Mouse (Mus musculus) liver, embryonic 14.5 days (tissue): ENCODE measurements around the gene Cenpb. TPM values are rescaled to one million over a fixed set of nuclear protein-coding genes. Genes with fewer than 3 reads are reported as not detected.
A peak's percentile ranks its signal among the peaks of the same experiment; 100 is the strongest.

ENCODE experiments used
- ATAC-seq: fragments of 200-750 bp; cut with Nextera tagmentation; 2 replicates; pipeline ENCODE4 v1.8.0; 2017; ENCODE audit warnings: moderate number of reproducible peaks, mild to moderate bottlenecking, moderate library complexity; ENCODE audit not compliant: insufficient read depth
- DNase-seq, 3 experiments: peaks; one replicate each; pipeline ENCODE4 v3.0.0-alpha.2; 2012 to 2013; ENCODE audit warnings: low read depth in 3 of 3, low spot score in 3 of 3
- H3K27ac ChIP-seq: fragments of 300-500 bp; sonication (generic); 2 replicates; pipeline ENCODE4 v1.5.1; 2014; ENCODE audit warnings: moderate library complexity, mild to moderate bottlenecking, control low read depth, inconsistent platforms
- H3K27me3 ChIP-seq: fragments of 300-500 bp; sonication (generic); 2 replicates; pipeline ENCODE4 v1.6.1; 2014; ENCODE audit warnings: mild to moderate bottlenecking, low read length, moderate library complexity; ENCODE audit not compliant: control insufficient read depth, insufficient read depth
- H3K36me3 ChIP-seq: fragments of 300-500 bp; sonication (generic); replicated peaks from 2 replicates; pipeline ENCODE4 v1.6.1; 2014; ENCODE audit warnings: low read depth; ENCODE audit not compliant: control insufficient read depth, insufficient read depth
- H3K4me1 ChIP-seq, 2 experiments: fragments of 200-500 bp in 1 of 2; fragments of 300-500 bp in 1 of 2; sonication (generic) in 1 of 2; replicated peaks; 2 replicates each; pipeline ENCODE4 v1.6.1; 2012 to 2014; ENCODE audit warnings: antibody characterized with exemption in 1 of 2, inconsistent platforms in 1 of 2, low read length in 1 of 2; ENCODE audit not compliant: control insufficient read depth in 2 of 2, insufficient read depth in 2 of 2
- H3K4me2 ChIP-seq: fragments of 300-500 bp; sonication (generic); 2 replicates; pipeline ENCODE4 v1.6.1; 2014; ENCODE audit warnings: low read depth, mild to moderate bottlenecking, control low read depth, moderate library complexity
- H3K4me3 ChIP-seq, 2 experiments: fragments of 200-500 bp in 1 of 2; fragments of 300-500 bp in 1 of 2; sonication (generic) in 1 of 2; 2 replicates each; pipeline ENCODE4 v1.5.1; 2012 to 2014; ENCODE audit warnings: low read depth in 2 of 2, low read length in 2 of 2, mild to moderate bottlenecking in 2 of 2, control low read depth in 1 of 2, inconsistent platforms in 1 of 2, moderate library complexity in 1 of 2; ENCODE audit not compliant: insufficient read depth in 1 of 2
- H3K9ac ChIP-seq: fragments of 300-500 bp; sonication (generic); replicated peaks from 2 replicates; pipeline ENCODE4 v1.6.1; 2014; ENCODE audit warnings: mild to moderate bottlenecking, control low read depth, moderate library complexity
- H3K9me3 ChIP-seq: fragments of 300-500 bp; sonication (generic); 2 replicates; pipeline ENCODE4 v1.6.1; 2016; ENCODE audit warnings: low read length, mixed read lengths; ENCODE audit not compliant: control insufficient read depth
- CTCF ChIP-seq: IDR thresholded peaks from 2 replicates; pipeline ENCODE4 v1.5.1; 2016; ENCODE audit warnings: antibody characterized with exemption, low read depth, control low read depth
- EP300 ChIP-seq: IDR thresholded peaks from 2 replicates; pipeline ENCODE4 v1.6.1; 2016; ENCODE audit warnings: antibody characterized with exemption, low read depth
- WGBS: fragments of 180-500 bp; shearing (Covaris S2); extraction: QIAGEN DNeasy Blood & Tissue Kit; methylation state at CpG from one replicate; pipeline ENCODE4 v1.1.7; 2014; ENCODE audit not compliant: insufficient replicate concordance; 5-methylcytosine and 5-hydroxymethylcytosine counted together
- polyA plus RNA-seq, 2 experiments: library from polyadenylated mRNA; depleted of rRNA in 1 of 2; stranded (reverse) in 1 of 2; unstranded in 1 of 2; fragments of >200 nt; fragmentation: Nextera tagmentation in 1 of 2; extraction: Ambion mirVana in 1 of 2; gene quantifications; 2 replicates each; pipeline versions ENCODE4 v1.2.1 to v1.2.3; 2012 to 2014

Cenpb gene
- polyA plus RNA-seq, 2 experiments = 2.7 to 12.4 TPM

DNA sequence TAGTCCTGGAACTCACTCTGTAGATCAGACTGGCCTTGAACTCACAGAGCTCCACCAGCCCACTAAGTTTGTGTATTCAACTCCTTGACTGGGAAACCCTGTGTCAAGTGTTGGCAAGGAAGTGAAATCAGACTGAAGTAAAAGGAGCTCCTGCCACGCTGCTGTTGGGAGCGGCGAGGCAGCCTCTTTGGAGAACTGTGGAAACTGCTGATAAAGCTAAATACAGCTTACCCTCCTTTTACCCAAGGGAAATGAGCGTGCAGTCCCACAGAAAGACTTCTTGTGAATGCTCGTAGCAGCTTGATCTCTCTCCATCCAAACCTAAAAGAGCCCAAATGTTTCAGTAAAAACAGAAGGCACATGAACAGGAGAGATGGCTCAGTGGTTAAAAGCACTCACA is 42.7 kb upstream of the Cenpb start:
- Histone ChIP-seq H3K36me3 (no peaks in the 10 kb centered on the region), H3K4me2 (peak overlapping the region; percentile 49), H3K27ac (peak overlapping the region; percentile 91), H3K27me3 (no peaks in the 10 kb centered on the region), H3K4me1 (peaks cover 39 to 49% of the 10 kb centered on the region in 2 experiments), H3K4me3 (no peak overlapping the region), H3K9ac (peak overlapping the region; percentile 63), H3K9me3 (no peaks in the 10 kb centered on the region)
- DNase-seq (no peak), ATAC-seq (peak; percentile 39)
- TF ChIP-seq EP300 = no peak
- TF ChIP-seq CTCF = no peak; the same call in 1 of the 2 replicates
- WGBS = 10% methylated on average over 5 of the region's 5 CpGs

DNA sequence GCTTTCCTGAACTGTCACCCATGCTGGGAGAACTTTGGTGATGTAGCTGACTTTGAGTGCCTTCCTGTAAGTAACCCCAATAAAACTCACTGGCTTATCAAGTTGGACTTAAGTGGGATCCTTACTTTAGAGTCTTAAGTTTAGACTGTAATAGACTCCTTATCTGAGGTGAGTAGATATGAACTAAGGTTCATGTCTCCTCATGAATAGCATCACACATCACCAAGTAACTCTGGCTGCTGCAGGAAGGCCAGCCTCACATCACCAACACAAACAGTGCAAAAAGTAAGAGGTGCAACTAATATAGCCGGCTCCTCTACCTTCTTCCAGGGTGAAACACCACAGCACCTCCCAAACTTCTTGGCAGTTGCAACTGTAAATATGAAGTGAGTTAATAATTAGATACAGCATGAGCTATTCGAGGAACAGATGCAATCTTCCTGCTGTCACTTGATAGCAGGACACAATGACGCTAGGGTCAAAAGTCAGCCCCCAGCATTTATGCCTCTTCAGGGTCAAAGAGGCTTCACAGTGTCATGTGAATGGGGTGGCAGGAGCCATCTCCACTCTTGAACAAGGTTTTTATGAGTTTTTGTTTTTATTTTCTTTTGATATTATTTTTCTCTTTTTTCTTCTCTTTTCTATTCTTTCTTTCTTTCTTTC is 42.1 kb upstream of the Cenpb start:
- Histone ChIP-seq H3K27me3 (no peaks in the 10 kb centered on the region), H3K4me2 (peak overlapping the region; percentile 49), H3K36me3 (no peaks in the 10 kb centered on the region), H3K27ac (peak overlapping the region; percentile 91), H3K9ac (peak overlapping the region; percentile 25), H3K4me1 (peaks cover 39 to 49% of the 10 kb centered on the region in 2 experiments), H3K9me3 (no peaks in the 10 kb centered on the region), H3K4me3 (no peak overlapping the region)
- WGBS = 24% methylated on average over 3 of the region's 3 CpGs
- ATAC-seq (no peak), DNase-seq (no peak)
- no peak for TF ChIP-seq CTCF
- TF ChIP-seq EP300 = no peak

- 47% methylated on average over 4 of the region's 4 CpGs for WGBS
- no peak overlapping the region for H3K9ac ChIP-seq
- ATAC-seq (no peak), DNase-seq (no peak)
- no peak overlapping the region for H3K4me3 ChIP-seq
- TF ChIP-seq CTCF = no peak
- TF ChIP-seq EP300 = no peak
- no peak overlapping the region for H3K4me2 ChIP-seq
- H3K27me3 ChIP-seq = no peaks in the 10 kb centered on the region
- H3K9me3 ChIP-seq = no peaks in the 10 kb centered on the region
- no peak overlapping the region for H3K27ac ChIP-seq
- H3K36me3 ChIP-seq = no peaks in the 10 kb centered on the region; the same call in 1 of the 2 replicates
- peaks cover 35 to 44% of the 10 kb centered on the region in 2 experiments for H3K4me1 ChIP-seq
Measured at GRCm38 (mm10) chr2:131220030-131220429, 40.2 kb upstream of the Cenpb start.

- Histone ChIP-seq H3K4me2 (no peak overlapping the region), H3K27ac (peak overlapping the region; percentile 53), H3K4me3 (no peak overlapping the region), H3K9me3 (no peaks in the 10 kb centered on the region), H3K4me1 (peaks cover 42 to 43% of the 10 kb centered on the region in 2 experiments), H3K36me3 (peaks cover 4% of the 10 kb centered on the region; the same call in 1 of the 2 replicates), H3K27me3 (no peaks in the 10 kb centered on the region), H3K9ac (peak overlapping the region; percentile 16; the same call in 1 of the 2 replicates)
- 80% methylated on average over 7 of the region's 7 CpGs for WGBS
- no peak for TF ChIP-seq EP300
- TF ChIP-seq CTCF = no peak
- DNase-seq (no peak), ATAC-seq (no peak)
Measured at GRCm38 (mm10) chr2:131215941-131216858, 36.3 kb upstream of the Cenpb start.

DNA sequence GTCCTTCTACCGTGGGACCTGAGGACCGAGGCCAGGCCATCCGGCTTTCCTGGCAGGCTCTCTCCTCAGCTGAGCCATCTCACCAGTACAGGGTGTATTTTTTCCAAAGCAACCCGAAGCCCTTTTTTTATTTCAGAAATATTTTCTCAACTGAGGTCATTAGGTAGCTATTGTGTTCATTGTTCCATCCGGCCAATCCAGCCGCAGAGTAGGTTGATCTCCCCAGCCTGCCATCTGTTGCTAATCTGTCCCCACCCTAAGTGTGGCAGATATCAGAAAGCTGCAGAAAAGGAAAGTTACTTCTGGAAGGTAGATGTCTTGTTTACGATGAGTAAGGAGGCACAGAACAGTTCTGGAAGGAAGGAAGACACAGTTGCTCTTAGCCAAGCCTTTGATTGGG is 33.9 kb upstream of the Cenpb start:
- H3K4me3 ChIP-seq = peak overlapping the region; percentile 41
- peak; percentile 72 for ATAC-seq
- peak overlapping the region; percentile 80 for H3K9ac ChIP-seq
- H3K27ac ChIP-seq = peak overlapping the region; percentile 98
- H3K36me3 ChIP-seq = peaks cover 4% of the 10 kb centered on the region; the same call in 1 of the 2 replicates
- DNase-seq = peak; percentile 80 to 83 (median 82)
- WGBS = 31% methylated on average over 7 of the region's 7 CpGs
- H3K4me2 ChIP-seq = peak overlapping the region; percentile 79
- no peaks in the 10 kb centered on the region for H3K27me3 ChIP-seq
- H3K9me3 ChIP-seq = no peaks in the 10 kb centered on the region
- TF ChIP-seq EP300 = peak; percentile 98
- TF ChIP-seq CTCF = no peak
- peaks cover 56 to 58% of the 10 kb centered on the region in 2 experiments for H3K4me1 ChIP-seq
